Mouse (Mus musculus) MEL (cell line): ENCODE results near the gene Atp6v1g1.

Source experiments
- CTCF ChIP-seq, 3 experiments: IDR thresholded peaks in 2 of 3; conservative IDR thresholded peaks in 1 of 3; 2 replicates each; pipeline ENCODE4 v1.5.1; 2011 to 2012; ENCODE audit warnings: low read length in 3 of 3, low read depth in 2 of 3, mild to moderate bottlenecking in 2 of 3, improper control_type of control experiment in 1 of 3, inconsistent platforms in 1 of 3, mixed read lengths in 1 of 3, moderate library complexity in 1 of 3; ENCODE audit not compliant: control insufficient read depth in 1 of 3, insufficient read depth in 1 of 3, poor library complexity in 1 of 3, severe bottlenecking in 1 of 3
- EP300 ChIP-seq, 2 experiments: IDR thresholded peaks; 2 replicates each; pipeline ENCODE4 v1.6.1; 2011; ENCODE audit warnings: improper control_type of control experiment in 2 of 2, low read length in 2 of 2, low read depth in 1 of 2, mild to moderate bottlenecking in 1 of 2
- GATA1 ChIP-seq: IDR thresholded peaks from 2 replicates; pipeline ENCODE4 v1.6.1; 2011; ENCODE audit warnings: low read depth, low read length, improper control_type of control experiment
- MAX ChIP-seq: IDR thresholded peaks from 2 replicates; pipeline ENCODE4 v1.6.1; 2011; ENCODE audit warnings: low read length, improper control_type of control experiment
- MAZ ChIP-seq: IDR thresholded peaks from 2 replicates; pipeline ENCODE4 v1.6.1; 2012; ENCODE audit warnings: low read depth, mild to moderate bottlenecking, inconsistent platforms, low read length, improper control_type of control experiment
- MEF2A ChIP-seq: IDR thresholded peaks from 2 replicates; pipeline ENCODE4 v1.6.1; 2014; ENCODE audit warnings: low read depth, mild to moderate bottlenecking, inconsistent platforms, low read length, improper control_type of control experiment; ENCODE audit not compliant: poor library complexity, insufficient replicate concordance, severe bottlenecking; ENCODE audit errors: extremely low read depth
- POLR2A ChIP-seq, 2 experiments: IDR thresholded peaks; 2 replicates each; pipeline ENCODE4 v1.6.1; 2011 to 2012; ENCODE audit warnings: low read length in 2 of 2, mild to moderate bottlenecking in 2 of 2, control low read depth in 1 of 2, improper control_type of control experiment in 1 of 2, low read depth in 1 of 2, moderate library complexity in 1 of 2; ENCODE audit not compliant: control insufficient read depth in 1 of 2, insufficient read depth in 1 of 2, poor library complexity in 1 of 2
- POLR2AphosphoS5 ChIP-seq: IDR thresholded peaks from 2 replicates; pipeline ENCODE4 v1.6.1; 2012; ENCODE audit warnings: low read depth, borderline replicate concordance, mild to moderate bottlenecking, inconsistent platforms, low read length, moderate library complexity, mixed read lengths
- RAD21 ChIP-seq: IDR thresholded peaks from 2 replicates; pipeline ENCODE4 v1.6.1; 2011; ENCODE audit warnings: mild to moderate bottlenecking, low read depth, low read length, improper control_type of control experiment
- SIN3A ChIP-seq: IDR thresholded peaks from 2 replicates; pipeline ENCODE4 v1.6.1; 2012; ENCODE audit warnings: low read length, improper control_type of control experiment, inconsistent platforms
- TAL1 ChIP-seq: IDR thresholded peaks from 2 replicates; pipeline ENCODE4 v1.6.1; 2012; ENCODE audit warnings: mild to moderate bottlenecking, inconsistent platforms, low read length, moderate library complexity, mixed read lengths
- USF1 ChIP-seq: IDR thresholded peaks from 2 replicates; pipeline ENCODE4 v1.6.1; 2014; ENCODE audit warnings: low read depth, mild to moderate bottlenecking, inconsistent platforms, low read length, improper control_type of control experiment, moderate library complexity
- ZKSCAN1 ChIP-seq: IDR thresholded peaks from 2 replicates; pipeline ENCODE4 v1.6.1; 2012; ENCODE audit warnings: low read depth, mild to moderate bottlenecking, inconsistent platforms, low read length, improper control_type of control experiment, moderate library complexity

GRCm38 (mm10) chr4:63528946-63529345 is 15.6 kb upstream of the Atp6v1g1 start:
- no peak for TF ChIP-seq TAL1
- no peak for TF ChIP-seq CTCF (IDR thresholded peaks at IDR 0.05 in 2 of 3, conservative IDR thresholded peaks at IDR 0.05 in 1 of 3; ENCODE audit: control insufficient read depth in 1 of 3, insufficient read depth in 1 of 3, low read depth in 2 of 3, low read length in 3 of 3, poor library complexity in 1 of 3, severe bottlenecking in 1 of 3)
- no peak for TF ChIP-seq SIN3A
- TF ChIP-seq POLR2AphosphoS5 = no peak
- no peak for TF ChIP-seq MAZ
- no peak for TF ChIP-seq POLR2A (IDR thresholded peaks at IDR 0.05; ENCODE audit: control insufficient read depth in 1 of 2, insufficient read depth in 1 of 2, low read depth in 1 of 2, low read length in 2 of 2, poor library complexity in 1 of 2)
- TF ChIP-seq EP300 (IDR thresholded peaks at IDR 0.05; ENCODE audit: low read depth in 1 of 2, low read length in 2 of 2) = no peak
- TF ChIP-seq GATA1 = no peak
- TF ChIP-seq MAX = no peak
- TF ChIP-seq RAD21 = no peak
- no peak for TF ChIP-seq MEF2A
- no peak for TF ChIP-seq ZKSCAN1
- no peak for TF ChIP-seq USF1
